Mouse (Mus musculus) cortical plate, adult 2 months (tissue): ENCODE measurements at regions not wholly inside any gene's neighbourhood (a gene's known extent, or its start where the extent isn't known, plus 50 kb on each side); places are given as distances from the start of the nearest gene placed in this dataset.

ENCODE experiments used
- H3K27ac ChIP-seq: fragments of 200-500 bp; 2 replicates; pipeline ENCODE4 v1.5.1; 2012; ENCODE audit warnings: low read length, control low read depth, inconsistent platforms; ENCODE audit not compliant: insufficient read depth
- H3K4me1 ChIP-seq: fragments of 200-500 bp; 2 replicates; pipeline ENCODE4 v1.6.1; 2011; ENCODE audit warnings: low read length; ENCODE audit not compliant: control insufficient read depth, insufficient read depth
- H3K4me3 ChIP-seq: fragments of 200-500 bp; 2 replicates; pipeline ENCODE4 v1.5.1; 2011; ENCODE audit warnings: mild to moderate bottlenecking, low read length, control low read depth; ENCODE audit not compliant: insufficient read depth
- CTCF ChIP-seq: fragments of 200-500 bp; IDR thresholded peaks from 2 replicates; pipeline ENCODE4 v1.5.1; 2011; ENCODE audit warnings: mild to moderate bottlenecking, control low read depth, low read length; ENCODE audit not compliant: insufficient read depth; ENCODE audit errors: extremely low read depth
- POLR2A ChIP-seq: fragments of 200-500 bp; IDR thresholded peaks from 2 replicates; pipeline ENCODE4 v1.6.1; 2011; ENCODE audit warnings: mild to moderate bottlenecking, low read length, control low read depth; ENCODE audit not compliant: insufficient read depth; ENCODE audit errors: extremely low read depth

- no peaks in the 10 kb centered on the region for H3K4me1 ChIP-seq
- H3K27ac ChIP-seq, result no peak overlapping the region
- TF ChIP-seq CTCF (no peak), POLR2A (no peak)
- H3K4me3 ChIP-seq, result no peak overlapping the region
These were observed 76.0 kb upstream of the Kcnk2 start for GRCm38 (mm10) chr1:189478051-189478450.

GRCm38 (mm10) chr1:189476796-189477195, 74.7 kb upstream of the Kcnk2 start:
- no peak for TF ChIP-seq CTCF
- no peak for TF ChIP-seq POLR2A
- no peak overlapping the region for H3K4me3 ChIP-seq
- H3K4me1 ChIP-seq, result no peaks in the 10 kb centered on the region
- H3K27ac ChIP-seq, result no peak overlapping the region

- H3K4me1 ChIP-seq, result no peaks in the 10 kb centered on the region
- TF ChIP-seq POLR2A (no peak), CTCF (no peak)
- H3K4me3 ChIP-seq, result no peak overlapping the region
- H3K27ac ChIP-seq, result no peak overlapping the region
These were observed 71.0 kb upstream of the Kcnk2 start for GRCm38 (mm10) chr1:189473071-189473470.

DNA sequence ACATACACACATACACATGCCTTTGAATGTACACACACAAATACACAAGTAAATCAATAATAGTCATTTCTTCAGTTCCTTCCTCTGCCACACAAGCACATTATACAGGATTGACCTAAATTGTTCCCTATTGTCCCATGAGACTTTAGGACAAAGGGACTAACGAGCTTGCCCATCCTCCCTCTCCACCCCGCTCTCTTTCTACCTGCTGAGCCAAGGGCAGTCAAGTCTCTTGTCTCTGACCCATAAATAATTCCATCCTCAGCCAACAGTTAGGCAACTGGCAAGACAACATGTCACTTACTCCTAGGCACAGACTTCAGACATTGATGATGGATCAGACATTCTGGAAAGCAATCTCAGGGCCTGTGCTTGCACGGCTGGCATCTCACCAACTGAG, 56.3 kb upstream of the Kcnk2 start:
- TF ChIP-seq POLR2A (no peak), CTCF (no peak)
- no peaks in the 10 kb centered on the region for H3K4me1 ChIP-seq
- H3K4me3 ChIP-seq, result no peak overlapping the region
- no peak overlapping the region for H3K27ac ChIP-seq
